Mouse (Mus musculus) small intestine, adult 2 months (tissue): ENCODE data around the gene Ston2. TPM values are rescaled to one million over a fixed set of nuclear protein-coding genes. Genes with fewer than 3 reads are reported as not detected.

ENCODE experiments used
- H3K27ac ChIP-seq: fragments of 200-500 bp; 2 replicates; pipeline ENCODE4 v1.5.1; 2012; ENCODE audit warnings: low read depth, low read length, control low read depth, inconsistent platforms; ENCODE audit not compliant: insufficient read depth
- H3K27me3 ChIP-seq: fragments of 200-500 bp; 2 replicates; pipeline ENCODE4 v1.6.1; 2012; ENCODE audit warnings: mild to moderate bottlenecking, moderate library complexity, low read length, inconsistent platforms; ENCODE audit not compliant: control insufficient read depth, insufficient read depth
- H3K36me3 ChIP-seq: fragments of 200-500 bp; 2 replicates; pipeline ENCODE4 v1.6.1; 2012; ENCODE audit warnings: mild to moderate bottlenecking, low read length, control low read depth, inconsistent platforms; ENCODE audit not compliant: control insufficient read depth, insufficient read depth
- H3K4me1 ChIP-seq: fragments of 200-500 bp; 2 replicates; pipeline ENCODE4 v1.6.1; 2012; ENCODE audit warnings: low read length, inconsistent platforms, mixed read lengths; ENCODE audit not compliant: control insufficient read depth, insufficient read depth, insufficient read length
- H3K4me3 ChIP-seq: fragments of 200-500 bp; 2 replicates; pipeline ENCODE4 v1.5.1; 2012; ENCODE audit warnings: low read depth, mild to moderate bottlenecking, control low read depth, inconsistent platforms, low read length, moderate library complexity
- CTCF ChIP-seq: fragments of 200-500 bp; IDR thresholded peaks from 2 replicates; pipeline ENCODE4 v1.5.1; 2012; ENCODE audit warnings: low read depth, mild to moderate bottlenecking, control low read depth, inconsistent platforms, low read length, moderate library complexity, mixed read lengths; ENCODE audit not compliant: insufficient replicate concordance, insufficient read length; ENCODE audit errors: extremely low read depth
- POLR2A ChIP-seq: fragments of 200-500 bp; IDR thresholded peaks from 2 replicates; pipeline ENCODE4 v1.6.1; 2012; ENCODE audit warnings: low read depth, mild to moderate bottlenecking, control low read depth, inconsistent platforms, low read length, moderate library complexity
- WGBS: fragments of 180-500 bp; shearing (Covaris S2); methylation state at CpG from one replicate; pipeline ENCODE4 v1.1.7; 2018; 5-methylcytosine and 5-hydroxymethylcytosine counted together
- polyA plus RNA-seq: library from polyadenylated mRNA; depleted of rRNA; stranded (reverse); fragments of >200 nt; gene quantifications from 2 replicates; pipeline ENCODE4 v1.2.3, GENCODE M21; 2012

Gene Ston2
- polyA plus RNA-seq, 1 experiment: 13.1 TPM

DNA sequence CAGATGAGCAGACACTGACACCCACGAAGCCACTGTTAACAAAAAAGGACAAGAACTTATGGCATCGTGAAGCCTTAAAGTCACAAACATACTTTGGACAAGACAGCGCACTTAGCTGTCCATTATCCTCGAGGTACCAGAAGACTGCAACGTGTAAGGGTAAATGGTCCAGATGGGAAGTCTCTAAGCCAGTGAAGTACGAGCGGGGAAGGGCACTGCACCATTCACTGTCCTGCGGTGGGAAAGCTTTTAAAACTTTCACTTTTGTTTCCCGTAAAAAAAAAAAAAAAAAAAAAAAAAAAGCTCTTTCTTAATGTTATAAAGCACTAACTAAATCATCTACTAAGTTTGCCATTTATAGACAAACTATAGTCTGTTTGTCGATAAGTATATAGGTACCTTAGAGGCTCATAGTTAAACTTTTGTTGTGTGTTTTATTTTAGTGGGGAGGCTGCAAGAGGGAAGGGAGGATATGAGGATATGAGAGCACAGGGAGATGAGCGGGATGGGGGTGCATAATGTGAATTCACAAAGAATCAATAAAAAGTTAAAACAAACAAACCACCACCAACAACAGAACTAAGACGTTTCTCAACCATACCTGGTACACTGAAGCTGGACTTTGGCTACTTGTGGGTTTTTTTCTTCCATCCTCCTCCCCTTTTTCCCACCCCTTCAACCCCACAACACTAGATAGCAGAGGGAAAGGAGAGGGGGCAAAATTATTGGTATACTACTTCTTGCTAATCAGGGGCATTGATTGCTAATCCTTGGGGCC, 127.4 kb downstream of the Ston2 start:
- no peaks in the 10 kb centered on the region for H3K27me3 ChIP-seq
- no peak for TF ChIP-seq CTCF
- no peak for TF ChIP-seq POLR2A
- H3K36me3 ChIP-seq: no peaks in the 10 kb centered on the region
- H3K27ac ChIP-seq: no peak overlapping the region
- 58% methylated on average over 12 of the region's 12 CpGs for WGBS
- peaks cover 5% of the 10 kb centered on the region; the same call in 1 of the 2 replicates for H3K4me1 ChIP-seq
- H3K4me3 ChIP-seq: no peak overlapping the region

GRCm38 (mm10) chr12:91654399-91655122, 133.6 kb downstream of the Ston2 start:
- H3K4me1 ChIP-seq: no peaks in the 10 kb centered on the region
- 67% methylated on average over 3 of the region's 3 CpGs for WGBS
- no peaks in the 10 kb centered on the region for H3K27me3 ChIP-seq
- no peaks in the 10 kb centered on the region for H3K36me3 ChIP-seq
- no peak for TF ChIP-seq POLR2A
- TF ChIP-seq CTCF: no peak
- no peak overlapping the region for H3K4me3 ChIP-seq
- H3K27ac ChIP-seq: no peak overlapping the region

DNA sequence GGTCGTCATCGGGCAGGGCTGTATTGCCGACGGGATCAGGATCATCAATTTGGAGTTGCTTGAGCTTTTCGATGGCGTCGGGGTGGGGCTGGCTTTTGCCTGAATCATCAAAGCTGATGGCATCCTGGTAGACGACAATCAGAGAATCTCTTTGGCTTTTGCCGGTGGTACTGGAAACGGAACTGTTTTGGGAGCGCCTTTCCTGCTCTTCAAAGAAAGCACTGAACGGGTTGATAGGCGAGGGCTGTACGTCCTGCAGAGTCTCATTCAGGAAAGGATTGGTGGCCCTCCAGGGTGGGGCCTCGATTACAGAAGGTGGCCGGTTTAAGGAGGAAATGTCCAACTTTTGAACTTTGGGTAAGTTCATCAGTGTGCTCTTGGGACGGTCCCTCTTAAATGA, 139.8 kb downstream of the Ston2 start:
- H3K4me1 ChIP-seq: peaks cover 11% of the 10 kb centered on the region; the same call in 1 of the 2 replicates
- peaks cover 12% of the 10 kb centered on the region for H3K36me3 ChIP-seq
- H3K27me3 ChIP-seq: no peaks in the 10 kb centered on the region
- H3K4me3 ChIP-seq: no peak overlapping the region
- WGBS: 97% methylated on average over 17 of the region's 17 CpGs
- no peak overlapping the region for H3K27ac ChIP-seq
- no peak for TF ChIP-seq CTCF
- no peak for TF ChIP-seq POLR2A

DNA sequence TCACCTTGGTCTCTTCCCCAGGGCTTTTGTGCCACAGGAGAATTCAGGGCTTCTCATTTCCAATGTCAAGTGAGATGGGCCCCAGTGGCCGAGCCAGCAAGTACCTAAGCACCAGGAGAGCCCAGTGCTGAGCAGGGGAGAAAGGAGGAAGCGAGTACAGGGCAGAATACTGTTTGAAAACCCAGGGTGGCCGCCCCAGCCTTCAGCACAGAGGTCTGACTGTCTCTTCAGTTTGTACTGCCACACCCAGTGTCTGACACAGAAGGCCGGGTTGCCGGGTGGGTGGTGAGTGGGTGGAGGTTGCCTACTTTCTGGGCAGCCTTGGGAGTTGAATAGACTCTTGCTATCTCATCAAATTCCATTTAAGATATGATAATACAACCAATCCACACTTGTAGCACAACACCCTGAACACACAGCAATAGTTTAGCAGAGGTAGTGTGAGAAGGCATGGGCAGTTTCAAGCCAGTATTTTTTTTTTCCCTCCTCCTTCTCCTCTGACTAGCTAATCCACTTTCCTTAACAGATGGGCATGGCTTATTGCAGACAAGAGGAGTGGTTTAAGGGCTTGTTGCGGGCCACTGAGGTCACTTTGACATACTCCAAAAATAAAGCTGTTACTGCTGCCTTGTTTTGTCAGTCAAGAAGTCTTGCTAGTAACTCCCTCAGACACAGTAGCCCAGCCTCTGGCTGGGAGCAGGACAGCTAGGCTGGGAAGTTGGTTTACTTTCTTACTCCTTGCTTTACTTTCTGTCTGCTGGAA, 142.6 kb downstream of the Ston2 start:
- Histone ChIP-seq H3K36me3 (peaks cover 12% of the 10 kb centered on the region), H3K27ac (no peak overlapping the region), H3K4me3 (no peak overlapping the region), H3K27me3 (no peaks in the 10 kb centered on the region), H3K4me1 (peaks cover 11% of the 10 kb centered on the region; the same call in 1 of the 2 replicates)
- TF ChIP-seq CTCF (no peak), POLR2A (no peak)
- 44% methylated on average over 6 of the region's 6 CpGs for whole genome bisulfite sequencing

- H3K4me3 ChIP-seq: no peak overlapping the region
- 92% methylated on average over 7 of the region's 7 CpGs for WGBS
- peaks cover 13% of the 10 kb centered on the region; the same call in 1 of the 2 replicates for H3K4me1 ChIP-seq
- peaks cover 15% of the 10 kb centered on the region for H3K36me3 ChIP-seq
- H3K27me3 ChIP-seq: no peaks in the 10 kb centered on the region
- TF ChIP-seq POLR2A: no peak
- no peak for TF ChIP-seq CTCF
- no peak overlapping the region for H3K27ac ChIP-seq
Measured at GRCm38 (mm10) chr12:91643221-91643620, 145.0 kb downstream of the Ston2 start.

- H3K4me1 ChIP-seq: peaks cover 13% of the 10 kb centered on the region; the same call in 1 of the 2 replicates
- WGBS: 88% methylated on average over 12 of the region's 12 CpGs
- H3K27me3 ChIP-seq: no peaks in the 10 kb centered on the region
- no peak overlapping the region for H3K27ac ChIP-seq
- TF ChIP-seq POLR2A (no peak), CTCF (no peak)
- no peak overlapping the region for H3K4me3 ChIP-seq
- peaks cover 9% of the 10 kb centered on the region for H3K36me3 ChIP-seq
Measured at GRCm38 (mm10) chr12:91642426-91643093, 145.6 kb downstream of the Ston2 start.
